Mouse (Mus musculus) CD4-positive helper T cell, adult 2 months (primary cell): ENCODE measurements around the gene Mtcl1.

Source experiments
- DNase-seq: peaks from one replicate; pipeline ENCODE4 v3.0.0-alpha.2; 2012; ENCODE audit warnings: low read depth, missing footprints, low spot score

The Mtcl1 gene

GRCm38 (mm10) chr17:66364525-66365292 lies 84.8 kb downstream of the Mtcl1 start:
- DNase-seq = no peak

- DNase-seq = no peak
These were observed 85.6 kb downstream of the Mtcl1 start for GRCm38 (mm10) chr17:66363852-66364524.

DNA sequence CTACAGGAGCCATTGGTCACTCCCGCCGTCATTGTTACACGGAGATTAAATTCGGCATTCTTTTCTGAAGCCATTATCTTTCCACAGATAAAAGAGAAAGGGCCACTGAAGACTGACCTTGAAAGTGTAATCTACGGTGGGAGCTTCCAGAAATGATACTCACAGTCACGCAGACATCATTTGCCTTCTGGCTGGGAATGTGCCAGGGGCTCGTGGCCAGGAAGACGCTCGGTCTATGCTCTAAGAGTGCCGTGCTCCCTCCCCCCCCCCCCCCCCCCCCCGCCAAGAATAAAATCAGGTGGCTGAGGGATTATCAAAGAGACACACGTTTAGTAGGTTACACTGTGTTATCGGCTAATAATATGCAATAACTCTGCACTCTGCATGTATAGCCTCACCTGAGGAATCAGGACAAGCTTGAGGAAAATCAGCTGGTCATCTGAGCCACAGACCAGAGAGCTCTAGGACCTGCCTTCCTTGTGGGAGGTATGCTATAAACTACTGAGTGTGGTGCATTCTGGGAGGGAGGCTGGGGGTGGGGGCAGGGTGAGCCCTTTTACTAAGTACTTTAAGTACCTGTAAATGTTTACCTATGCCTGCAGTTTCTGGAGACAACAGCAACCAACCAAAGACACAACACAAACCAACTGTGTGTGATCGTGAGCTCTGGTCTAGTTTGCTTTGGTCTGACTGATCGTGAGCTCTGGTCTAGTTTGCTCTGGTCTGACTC lies 87.1 kb downstream of the Mtcl1 start:
- no peak for DNase-seq

GRCm38 (mm10) chr17:66358026-66358978 lies 91.2 kb downstream of the Mtcl1 start:
- DNase-seq = no peak

DNA sequence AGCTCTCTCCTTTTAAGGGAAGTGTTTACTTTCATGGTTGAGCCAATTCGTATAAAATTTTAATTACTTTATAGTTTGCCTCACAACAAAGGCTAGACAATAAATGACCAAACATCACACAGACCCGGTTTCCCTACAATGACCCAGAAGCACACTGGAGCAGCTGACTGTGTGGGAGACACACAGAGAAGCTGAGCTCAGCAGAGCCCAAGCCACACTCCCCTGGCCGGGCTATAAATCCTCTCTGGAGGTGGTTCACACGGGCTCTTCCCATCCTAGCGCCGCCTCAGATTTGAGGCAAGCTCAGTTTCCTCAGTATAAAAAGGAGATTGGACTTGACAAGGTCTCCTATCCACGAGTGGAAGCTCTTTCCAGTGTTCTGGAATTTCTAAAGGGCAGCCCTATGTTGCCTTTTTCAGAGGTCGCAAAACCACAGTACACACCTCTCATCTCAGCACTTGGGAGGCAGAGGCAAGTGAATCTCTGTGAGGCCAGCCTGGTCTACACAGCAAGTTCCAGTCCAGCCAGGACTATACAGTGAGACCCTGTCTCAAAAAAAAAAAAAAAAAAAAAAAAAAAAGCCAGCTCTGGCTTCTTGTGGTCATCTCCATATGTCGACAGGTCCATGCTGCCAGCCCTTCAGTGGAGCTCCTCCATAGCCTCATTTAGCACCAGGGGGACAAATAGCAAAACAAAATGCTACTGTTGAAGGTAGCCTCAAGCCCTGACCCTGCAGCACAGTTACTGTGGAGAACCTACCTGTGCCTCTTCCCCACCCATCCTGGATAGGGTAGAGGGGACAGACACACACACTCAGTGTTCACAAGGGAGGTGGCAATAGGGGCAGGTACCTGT lies 92.2 kb downstream of the Mtcl1 start:
- DNase-seq = no peak

- no peak for DNase-seq
These were observed 95.6 kb downstream of the Mtcl1 start for GRCm38 (mm10) chr17:66353907-66354306.

GRCm38 (mm10) chr17:66352847-66353643 lies 96.5 kb downstream of the Mtcl1 start:
- DNase-seq = no peak

- no peak for DNase-seq
These were observed 97.3 kb downstream of the Mtcl1 start for GRCm38 (mm10) chr17:66352219-66352618.

GRCm38 (mm10) chr17:66350689-66351088 lies 98.9 kb downstream of the Mtcl1 start:
- DNase-seq = no peak

DNA sequence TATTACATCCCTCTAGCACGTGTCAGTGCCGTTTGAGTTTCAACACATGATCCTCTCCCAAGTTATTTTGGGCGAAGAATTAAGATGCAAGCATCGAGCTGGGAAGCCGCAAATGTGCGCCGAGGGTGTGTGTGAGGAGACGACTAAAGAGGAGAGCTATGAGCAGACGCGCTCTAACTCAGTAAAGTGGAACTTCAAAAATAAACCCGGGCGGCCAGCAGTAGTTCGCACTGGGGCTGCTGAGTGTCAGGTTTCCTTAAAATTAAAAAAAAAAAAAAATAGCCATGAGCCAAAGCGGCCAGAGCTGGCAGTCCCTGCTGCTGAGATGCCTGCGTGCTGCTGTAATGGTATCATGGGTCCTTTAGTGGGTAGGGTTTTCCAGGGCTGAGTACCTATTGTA lies 99.4 kb downstream of the Mtcl1 start:
- DNase-seq = no peak

- no peak for DNase-seq
These were observed 103.2 kb downstream of the Mtcl1 start for GRCm38 (mm10) chr17:66346378-66346777.

GRCm38 (mm10) chr17:66345680-66346079 lies 103.9 kb downstream of the Mtcl1 start:
- DNase-seq = no peak

DNA sequence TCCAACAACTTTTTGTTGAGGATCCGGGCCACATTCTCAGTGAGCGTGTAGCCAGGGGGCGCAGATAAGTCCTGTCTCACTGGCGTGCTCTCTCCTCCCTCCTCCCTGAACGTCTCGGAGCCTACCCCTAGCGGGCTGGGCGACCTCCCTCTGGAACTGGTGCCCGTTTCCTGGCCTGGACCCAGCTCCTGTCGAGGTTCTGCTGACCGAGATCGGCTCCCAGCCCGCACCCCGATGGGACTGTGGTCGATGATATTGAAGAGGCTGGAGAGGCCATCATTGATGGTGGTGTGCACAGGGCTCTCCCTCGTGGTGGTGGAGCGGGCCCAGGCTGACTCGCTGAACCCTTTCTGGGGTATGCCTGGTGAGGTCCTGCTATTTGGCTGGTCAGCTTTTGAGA lies 106.6 kb downstream of the Mtcl1 start:
- no peak for DNase-seq

GRCm38 (mm10) chr17:66341670-66342069 lies 107.9 kb downstream of the Mtcl1 start:
- DNase-seq = no peak

DNA sequence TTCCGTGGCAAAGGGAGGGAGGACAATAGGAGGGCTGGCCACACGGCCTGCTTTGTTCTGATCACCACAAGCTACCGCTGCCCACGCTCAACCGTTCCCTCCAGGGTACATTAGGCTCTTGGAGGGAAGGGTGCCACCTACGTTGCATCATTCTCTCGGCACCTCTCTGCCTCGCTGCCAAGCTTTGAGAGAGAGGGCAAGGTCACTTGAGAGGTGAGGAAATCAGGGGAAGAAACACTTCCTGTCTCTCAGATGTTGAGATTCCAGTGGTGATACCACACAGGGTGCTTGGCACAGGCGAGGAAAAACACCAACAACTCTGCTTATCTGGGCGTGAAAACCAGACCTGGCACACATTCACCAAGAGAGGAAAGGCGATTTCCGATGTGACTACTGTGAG lies 108.8 kb downstream of the Mtcl1 start:
- DNase-seq = no peak

GRCm38 (mm10) chr17:66337929-66338328 lies 111.6 kb downstream of the Mtcl1 start:
- DNase-seq = no peak

DNA sequence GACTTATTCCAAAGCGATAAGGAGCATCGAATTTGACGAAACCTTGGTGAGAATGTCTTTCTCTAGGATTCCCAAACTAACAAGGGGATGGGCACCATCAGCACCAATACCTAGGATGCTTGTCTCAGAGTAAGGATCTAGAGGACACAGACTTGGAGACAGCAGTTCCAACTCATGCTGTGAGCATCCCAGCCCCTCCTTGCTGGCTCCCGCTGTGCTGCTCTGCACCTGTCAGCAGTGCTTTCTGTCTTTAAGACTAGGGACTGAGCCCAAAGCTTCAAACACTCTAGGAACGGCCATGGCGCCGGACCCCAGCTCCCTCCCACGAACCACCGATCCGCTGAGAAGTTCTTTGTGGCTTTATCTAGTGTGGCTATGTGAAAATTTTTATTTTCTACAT lies 114.0 kb downstream of the Mtcl1 start:
- DNase-seq = no peak

DNA sequence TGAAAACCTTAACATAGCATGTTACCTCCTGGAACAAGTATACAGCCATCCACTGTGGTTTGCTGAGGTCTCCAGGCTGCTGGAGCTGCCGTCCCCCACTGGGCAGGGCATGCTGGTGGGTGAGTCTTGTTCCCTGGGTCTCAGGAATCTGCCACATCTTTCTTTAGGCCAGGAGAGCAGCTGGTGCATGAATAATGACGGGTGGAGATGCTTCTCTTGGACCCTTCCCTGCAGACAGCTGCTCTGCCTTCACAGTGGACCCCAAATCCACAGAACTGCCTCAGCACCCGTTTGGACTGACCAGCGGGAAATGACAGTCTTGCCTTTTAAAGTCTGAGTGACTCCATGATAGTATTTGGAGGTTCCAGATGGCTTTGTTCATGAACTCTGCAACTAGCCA lies 114.7 kb downstream of the Mtcl1 start:
- no peak for DNase-seq

GRCm38 (mm10) chr17:66331207-66331606 lies 118.3 kb downstream of the Mtcl1 start:
- DNase-seq = no peak
